Mouse (Mus musculus): Measurements from ENCODE around the gene AI661453. TPM values are rescaled to one million over a fixed set of nuclear protein-coding genes. Genes with fewer than 3 reads are reported as not detected.

Gene AI661453
- total RNA-seq, 2 experiments from 2014 or later, result 0.19 to 0.52 TPM

- no peak for DNase-seq (ENCODE audit: extremely low spot score in 1 of 2, low spot score in 1 of 2)
These were observed 28.0 kb downstream of the AI661453 start for GRCm38 (mm10) chr17:47464248-47464965.

GRCm38 (mm10) chr17:47465016-47465415 is 28.6 kb downstream of the AI661453 start:
- DNase-seq (ENCODE audit: extremely low spot score in 1 of 2, low spot score in 1 of 2), result no peak

GRCm38 (mm10) chr17:47466284-47466683 is 29.9 kb downstream of the AI661453 start:
- no peak for DNase-seq (ENCODE audit: extremely low spot score in 1 of 2, low spot score in 1 of 2)

- DNase-seq (ENCODE audit: extremely low spot score in 1 of 2, low spot score in 1 of 2), result no peak
These were observed 31.2 kb downstream of the AI661453 start for GRCm38 (mm10) chr17:47467659-47468058.

GRCm38 (mm10) chr17:47468063-47468462 is 31.6 kb downstream of the AI661453 start:
- DNase-seq (ENCODE audit: extremely low spot score in 1 of 2, low spot score in 1 of 2), result no peak

- DNase-seq (ENCODE audit: extremely low spot score in 1 of 2, low spot score in 1 of 2), result no peak
These were observed 32.1 kb downstream of the AI661453 start for GRCm38 (mm10) chr17:47468466-47468865.

- no peak for DNase-seq (ENCODE audit: extremely low spot score in 1 of 2, low spot score in 1 of 2)
These were observed 33.2 kb downstream of the AI661453 start for GRCm38 (mm10) chr17:47469642-47470041.

GRCm38 (mm10) chr17:47470121-47470520 is 33.7 kb downstream of the AI661453 start:
- DNase-seq (ENCODE audit: extremely low spot score in 1 of 2, low spot score in 1 of 2), result no peak

- no peak for DNase-seq (ENCODE audit: extremely low spot score in 1 of 2, low spot score in 1 of 2)
These were observed 34.3 kb downstream of the AI661453 start for GRCm38 (mm10) chr17:47470686-47471085.

GRCm38 (mm10) chr17:47472435-47473350 is 36.3 kb downstream of the AI661453 start:
- DNase-seq (ENCODE audit: extremely low spot score in 1 of 2, low spot score in 1 of 2), result no peak

- peak in 1 of 2 experiments; percentile 66 for DNase-seq (ENCODE audit: extremely low spot score in 1 of 2, low spot score in 1 of 2)
These were observed 37.1 kb downstream of the AI661453 start for GRCm38 (mm10) chr17:47473434-47473974.

GRCm38 (mm10) chr17:47474250-47474649 is 37.8 kb downstream of the AI661453 start:
- DNase-seq (ENCODE audit: extremely low spot score in 1 of 2, low spot score in 1 of 2), result no peak

GRCm38 (mm10) chr17:47475181-47475580 is 38.8 kb downstream of the AI661453 start:
- DNase-seq (ENCODE audit: extremely low spot score in 1 of 2, low spot score in 1 of 2), result no peak

- no peak for DNase-seq (ENCODE audit: extremely low spot score in 1 of 2, low spot score in 1 of 2)
These were observed 39.3 kb downstream of the AI661453 start for GRCm38 (mm10) chr17:47475714-47476113.

- no peak for DNase-seq (ENCODE audit: extremely low spot score in 1 of 2, low spot score in 1 of 2)
These were observed 43.5 kb downstream of the AI661453 start for GRCm38 (mm10) chr17:47479887-47480286.

GRCm38 (mm10) chr17:47482401-47482800 is 46.0 kb downstream of the AI661453 start:
- DNase-seq (ENCODE audit: extremely low spot score in 1 of 2, low spot score in 1 of 2), result peak in 1 of 2 experiments; percentile 67

- DNase-seq (ENCODE audit: extremely low spot score in 1 of 2, low spot score in 1 of 2), result no peak
These were observed 48.0 kb downstream of the AI661453 start for GRCm38 (mm10) chr17:47484241-47484921.

- DNase-seq (ENCODE audit: extremely low spot score in 1 of 2, low spot score in 1 of 2), result no peak
These were observed 48.6 kb downstream of the AI661453 start for GRCm38 (mm10) chr17:47484993-47485392.

- no peak for DNase-seq (ENCODE audit: extremely low spot score in 1 of 2, low spot score in 1 of 2)
These were observed 49.4 kb downstream of the AI661453 start for GRCm38 (mm10) chr17:47485791-47486190.

- no peak for DNase-seq (ENCODE audit: extremely low spot score in 1 of 2, low spot score in 1 of 2)
These were observed 54.4 kb downstream of the AI661453 start for GRCm38 (mm10) chr17:47490791-47491190.

- no peak for DNase-seq (ENCODE audit: extremely low spot score in 1 of 2, low spot score in 1 of 2)
These were observed 56.3 kb downstream of the AI661453 start for GRCm38 (mm10) chr17:47492731-47493130.

All from layer of hippocampus, postnatal 25 days (tissue).